Mouse (Mus musculus) midbrain, embryonic 15.5 days (tissue): ENCODE results near the gene Olfm1. TPM values are rescaled to one million over a fixed set of nuclear protein-coding genes. Genes with fewer than 3 reads are reported as not detected.

ENCODE experiments used
- ATAC-seq: fragments of 200-750 bp; cut with Nextera tagmentation; replicated peaks from 2 replicates; pipeline ENCODE4 v1.8.0; 2017; ENCODE audit warnings: moderate TSS enrichment
- H3K27ac ChIP-seq: fragments of 300-500 bp; sonication (generic); 2 replicates; pipeline ENCODE4 v1.5.1; 2015; ENCODE audit warnings: mild to moderate bottlenecking, inconsistent platforms
- H3K27me3 ChIP-seq: fragments of 300-500 bp; sonication (generic); replicated peaks from 2 replicates; pipeline ENCODE4 v1.6.1; 2015; ENCODE audit warnings: inconsistent platforms
- H3K36me3 ChIP-seq: fragments of 300-500 bp; sonication (generic); replicated peaks from 2 replicates; pipeline ENCODE4 v1.6.1; 2015; ENCODE audit warnings: inconsistent platforms
- H3K4me1 ChIP-seq: fragments of 300-500 bp; sonication (generic); 2 replicates; pipeline ENCODE4 v1.6.1; 2015; ENCODE audit warnings: inconsistent platforms
- H3K4me2 ChIP-seq: fragments of 300-500 bp; sonication (generic); 2 replicates; pipeline ENCODE4 v1.6.1; 2015; ENCODE audit warnings: inconsistent platforms, mild to moderate bottlenecking, moderate library complexity
- H3K4me3 ChIP-seq: fragments of 300-500 bp; sonication (generic); 2 replicates; pipeline ENCODE4 v1.5.1; 2015; ENCODE audit warnings: mild to moderate bottlenecking, inconsistent platforms
- H3K9ac ChIP-seq: fragments of 300-500 bp; sonication (generic); 2 replicates; pipeline ENCODE4 v1.6.1; 2015; ENCODE audit warnings: mild to moderate bottlenecking, inconsistent platforms
- H3K9me3 ChIP-seq: fragments of 300-500 bp; sonication (generic); 2 replicates; pipeline ENCODE4 v1.6.1; 2016; ENCODE audit warnings: inconsistent platforms
- WGBS: fragments of 180-500 bp; shearing (Covaris S2); methylation state at CpG from one replicate; pipeline ENCODE4 v1.1.7; 2015; ENCODE audit warnings: mixed read lengths; 5-methylcytosine and 5-hydroxymethylcytosine counted together
- polyA plus RNA-seq: library from polyadenylated mRNA; unstranded; fragments of >200 nt; fragmentation: Nextera tagmentation; extraction: Ambion mirVana; gene quantifications from 2 replicates; pipeline ENCODE4 v1.2.1, GENCODE M21; 2015

Gene Olfm1
- polyA plus RNA-seq, 1 experiment from 2014 or later, result 322 TPM

DNA sequence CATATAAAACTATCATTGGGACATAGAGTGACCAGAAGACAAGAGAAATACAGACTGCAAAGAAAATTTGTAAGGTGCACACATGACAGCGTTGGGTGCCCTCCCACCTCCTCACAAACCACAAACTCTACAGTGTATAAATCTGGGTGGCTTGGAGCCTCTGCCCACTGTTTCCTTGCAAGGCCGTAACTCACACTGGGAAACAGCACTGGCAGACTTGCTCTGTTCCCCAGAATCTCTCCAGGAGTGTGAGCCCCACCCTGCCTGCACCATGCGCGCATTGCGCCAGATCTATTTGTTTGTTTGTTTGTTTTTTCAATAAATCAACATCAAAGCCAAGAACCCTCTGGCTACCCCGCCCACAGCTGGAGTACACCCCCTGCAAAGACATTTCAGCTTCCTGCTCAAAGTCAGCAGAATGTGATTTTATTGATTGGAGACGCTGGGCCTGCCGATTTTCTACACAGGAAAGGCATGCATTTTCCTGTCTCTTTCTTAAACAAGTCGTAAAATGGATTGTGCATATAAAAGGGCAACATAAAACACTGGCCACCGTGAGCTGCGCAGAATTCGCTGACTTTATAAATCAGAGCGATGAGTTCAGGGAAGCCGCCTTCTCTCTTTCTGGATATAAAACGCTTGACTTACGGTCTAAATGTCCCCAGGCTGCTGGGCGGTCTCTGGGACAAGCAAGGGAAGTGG is 48.9 kb downstream of the Olfm1 start:
- H3K4me2 ChIP-seq, result no peak overlapping the region
- ATAC-seq, result no peak
- no peak overlapping the region for H3K9ac ChIP-seq
- H3K4me1 ChIP-seq, result peaks cover 3% of the 10 kb centered on the region; the same call in 1 of the 2 replicates
- no peak overlapping the region for H3K27ac ChIP-seq
- H3K36me3 ChIP-seq, result no peaks in the 10 kb centered on the region
- H3K4me3 ChIP-seq, result no peak overlapping the region
- no peaks in the 10 kb centered on the region for H3K9me3 ChIP-seq
- WGBS, result 72% methylated on average over 17 of the region's 17 CpGs
- no peaks in the 10 kb centered on the region for H3K27me3 ChIP-seq

DNA sequence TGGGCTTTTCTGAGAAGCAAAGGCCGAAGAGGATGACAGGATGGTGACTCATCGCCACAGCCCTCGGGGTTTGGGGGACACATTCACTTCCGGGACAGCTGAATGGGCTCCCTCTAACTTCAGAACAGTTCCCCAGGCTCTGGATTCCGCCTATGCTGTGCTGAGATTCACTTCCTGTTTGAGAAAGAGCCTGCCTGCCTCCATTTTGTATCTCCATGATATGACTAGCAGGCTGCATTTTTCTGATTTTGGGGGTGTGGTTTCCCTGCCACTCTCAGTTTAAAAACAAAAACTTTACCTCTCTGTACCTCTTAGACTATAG is 49.4 kb downstream of the Olfm1 start:
- Histone ChIP-seq H3K27me3 (no peaks in the 10 kb centered on the region), H3K9ac (no peak overlapping the region), H3K4me3 (no peak overlapping the region), H3K9me3 (no peaks in the 10 kb centered on the region), H3K36me3 (no peaks in the 10 kb centered on the region), H3K4me1 (peaks cover 6% of the 10 kb centered on the region; the same call in 1 of the 2 replicates), H3K27ac (no peak overlapping the region), H3K4me2 (no peak overlapping the region)
- no peak for ATAC-seq
- WGBS, result 81% methylated on average over 5 of the region's 5 CpGs

DNA sequence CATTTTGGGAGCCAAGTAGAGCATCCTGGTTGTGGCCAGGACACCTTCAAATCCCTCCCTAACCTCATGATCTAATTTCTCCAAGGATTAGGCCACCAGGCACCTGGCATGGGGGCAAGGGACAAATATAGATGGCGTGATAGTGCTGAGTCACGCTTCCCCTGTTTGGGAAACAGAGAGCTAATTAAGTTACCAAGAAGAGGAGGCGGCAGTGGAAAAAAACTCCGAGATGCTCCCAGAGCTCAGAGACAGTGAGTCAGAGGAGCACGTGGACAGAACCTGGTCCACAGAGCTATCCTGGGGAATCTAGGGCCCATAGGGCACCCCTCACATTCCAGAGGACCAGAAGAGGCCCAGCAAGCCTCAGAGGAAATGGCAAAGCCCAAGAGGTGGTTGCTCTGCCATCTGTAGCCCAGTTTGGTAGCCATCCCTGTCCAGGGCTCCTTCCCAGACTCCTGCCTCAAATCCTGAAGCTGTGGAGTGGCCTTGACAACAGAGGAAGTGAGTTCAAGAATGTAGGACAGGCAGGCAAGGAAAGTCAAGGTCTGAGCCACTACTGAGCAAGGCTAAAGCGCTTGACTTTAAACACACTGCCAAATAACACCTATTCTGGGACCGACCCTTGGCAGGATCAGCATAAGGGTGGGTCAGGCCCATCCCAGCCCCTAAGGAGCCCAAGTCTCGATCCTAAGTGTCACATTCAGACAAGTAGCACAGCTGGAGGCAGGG is 52.0 kb downstream of the Olfm1 start:
- Histone ChIP-seq H3K9me3 (no peaks in the 10 kb centered on the region), H3K27ac (no peak overlapping the region), H3K4me1 (peaks cover 8% of the 10 kb centered on the region; the same call in 1 of the 2 replicates), H3K4me2 (no peak overlapping the region), H3K4me3 (no peak overlapping the region), H3K36me3 (no peaks in the 10 kb centered on the region), H3K27me3 (no peaks in the 10 kb centered on the region), H3K9ac (no peak overlapping the region)
- ATAC-seq, result no peak
- 64% methylated on average over 8 of the region's 8 CpGs for WGBS

GRCm38 (mm10) chr2:28246110-28246653 is 53.4 kb downstream of the Olfm1 start:
- no peak for ATAC-seq
- Histone ChIP-seq H3K27ac (no peak overlapping the region), H3K9me3 (no peaks in the 10 kb centered on the region), H3K4me3 (no peak overlapping the region), H3K4me1 (peaks cover 8% of the 10 kb centered on the region; the same call in 1 of the 2 replicates), H3K27me3 (no peaks in the 10 kb centered on the region), H3K9ac (no peak overlapping the region), H3K36me3 (no peaks in the 10 kb centered on the region), H3K4me2 (no peak overlapping the region)
- 67% methylated on average over 5 of the region's 5 CpGs for WGBS

- H3K27ac ChIP-seq, result no peak overlapping the region
- H3K27me3 ChIP-seq, result no peaks in the 10 kb centered on the region
- H3K4me2 ChIP-seq, result no peak overlapping the region
- no peaks in the 10 kb centered on the region for H3K36me3 ChIP-seq
- 63% methylated on average over 11 of the region's 11 CpGs for WGBS
- peaks cover 8% of the 10 kb centered on the region; the same call in 1 of the 2 replicates for H3K4me1 ChIP-seq
- ATAC-seq, result 0 out of 2 replicates have a peak, but pooled peaks have one; percentile 34
- H3K9me3 ChIP-seq, result no peaks in the 10 kb centered on the region
- H3K9ac ChIP-seq, result no peak overlapping the region
- no peak overlapping the region for H3K4me3 ChIP-seq
Measured at GRCm38 (mm10) chr2:28247098-28247497, 54.3 kb downstream of the Olfm1 start.

DNA sequence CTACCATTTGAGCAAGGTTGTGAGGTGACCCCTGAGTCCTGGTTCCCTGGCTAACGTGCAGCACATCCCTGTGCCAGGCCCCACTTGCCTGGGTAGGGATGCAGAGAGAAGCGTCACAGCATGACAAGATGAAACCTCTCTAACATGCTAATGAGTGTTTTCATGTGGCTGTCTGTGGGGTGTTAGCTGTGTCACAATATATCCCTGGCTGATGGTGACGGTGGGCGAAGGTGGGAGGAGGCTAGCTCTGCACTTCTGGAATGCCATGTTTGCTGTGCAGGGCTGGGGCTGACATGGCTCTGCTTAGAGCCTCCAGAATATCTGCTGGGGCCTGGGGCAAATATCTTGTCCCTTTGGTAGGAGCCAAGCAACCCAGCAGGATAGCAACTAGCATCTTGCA is 59.8 kb downstream of the Olfm1 start:
- Histone ChIP-seq H3K4me3 (no peak overlapping the region), H3K4me2 (no peak overlapping the region), H3K27me3 (no peaks in the 10 kb centered on the region), H3K9ac (no peak overlapping the region), H3K4me1 (no peaks in the 10 kb centered on the region), H3K9me3 (no peaks in the 10 kb centered on the region), H3K27ac (no peak overlapping the region), H3K36me3 (no peaks in the 10 kb centered on the region)
- 61% methylated on average over 4 of the region's 4 CpGs for WGBS
- ATAC-seq, result no peak

DNA sequence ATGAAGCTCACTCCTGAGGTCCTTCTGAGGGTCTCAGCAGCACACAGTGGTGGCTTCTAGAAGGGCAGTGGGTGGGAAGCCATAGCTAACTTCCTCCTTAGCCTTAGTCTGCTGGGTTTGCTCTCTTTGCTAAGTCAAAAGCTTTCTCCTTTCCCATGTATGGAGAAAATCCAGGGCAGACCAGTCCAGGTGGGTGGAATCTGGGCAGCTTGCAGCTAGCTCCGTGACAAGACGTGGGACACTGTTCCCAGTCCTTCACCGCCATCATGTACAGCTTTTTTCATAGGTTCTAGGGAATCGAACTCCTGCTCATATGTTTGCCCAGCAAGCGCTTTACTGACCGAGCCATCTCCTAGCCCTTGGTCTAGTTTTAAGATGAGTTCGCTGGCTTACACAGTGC is 63.2 kb downstream of the Olfm1 start:
- Histone ChIP-seq H3K4me3 (no peak overlapping the region), H3K27me3 (no peaks in the 10 kb centered on the region), H3K4me1 (no peaks in the 10 kb centered on the region), H3K9ac (no peak overlapping the region), H3K9me3 (no peaks in the 10 kb centered on the region), H3K27ac (no peak overlapping the region), H3K4me2 (no peak overlapping the region), H3K36me3 (no peaks in the 10 kb centered on the region)
- ATAC-seq, result no peak
- 96% methylated on average over 7 of the region's 7 CpGs for WGBS

DNA sequence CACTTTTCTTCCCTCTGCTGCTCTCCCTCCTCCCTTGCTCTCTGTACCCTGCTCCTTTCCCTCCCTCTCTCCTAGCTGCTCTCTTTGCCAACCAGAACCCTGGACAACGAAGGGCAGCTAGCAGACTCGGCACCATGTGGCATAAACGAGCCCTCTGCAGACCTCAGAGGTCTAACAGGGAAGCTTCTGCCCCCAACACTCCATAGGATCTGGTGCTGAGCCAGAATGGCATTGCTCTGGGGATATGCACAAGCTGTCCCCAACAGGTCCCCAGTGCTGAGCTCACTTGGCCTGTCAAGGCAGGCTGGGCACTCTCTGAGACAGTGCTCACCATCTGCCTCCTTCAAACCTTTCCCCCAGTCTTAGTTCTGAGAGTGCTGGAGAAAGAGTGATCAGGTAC is 68.6 kb downstream of the Olfm1 start:
- H3K4me3 ChIP-seq, result no peak overlapping the region
- H3K27me3 ChIP-seq, result no peaks in the 10 kb centered on the region
- no peak for ATAC-seq
- no peaks in the 10 kb centered on the region; the same call in 1 of the 2 replicates for H3K4me1 ChIP-seq
- no peak overlapping the region for H3K4me2 ChIP-seq
- 75% methylated on average over 3 of the region's 3 CpGs for WGBS
- H3K9ac ChIP-seq, result no peak overlapping the region
- H3K27ac ChIP-seq, result no peak overlapping the region
- H3K9me3 ChIP-seq, result no peaks in the 10 kb centered on the region
- H3K36me3 ChIP-seq, result no peaks in the 10 kb centered on the region

- H3K9ac ChIP-seq, result no peak overlapping the region
- H3K4me3 ChIP-seq, result no peak overlapping the region
- H3K27ac ChIP-seq, result no peak overlapping the region
- H3K4me2 ChIP-seq, result no peak overlapping the region
- H3K9me3 ChIP-seq, result no peaks in the 10 kb centered on the region
- no peaks in the 10 kb centered on the region for H3K27me3 ChIP-seq
- peaks cover 11% of the 10 kb centered on the region for H3K4me1 ChIP-seq
- ATAC-seq, result no peak
- no peaks in the 10 kb centered on the region for H3K36me3 ChIP-seq
- WGBS, result 96% methylated on average over 3 of the region's 3 CpGs
Measured at GRCm38 (mm10) chr2:28267776-28268275, 75.0 kb downstream of the Olfm1 start.

DNA sequence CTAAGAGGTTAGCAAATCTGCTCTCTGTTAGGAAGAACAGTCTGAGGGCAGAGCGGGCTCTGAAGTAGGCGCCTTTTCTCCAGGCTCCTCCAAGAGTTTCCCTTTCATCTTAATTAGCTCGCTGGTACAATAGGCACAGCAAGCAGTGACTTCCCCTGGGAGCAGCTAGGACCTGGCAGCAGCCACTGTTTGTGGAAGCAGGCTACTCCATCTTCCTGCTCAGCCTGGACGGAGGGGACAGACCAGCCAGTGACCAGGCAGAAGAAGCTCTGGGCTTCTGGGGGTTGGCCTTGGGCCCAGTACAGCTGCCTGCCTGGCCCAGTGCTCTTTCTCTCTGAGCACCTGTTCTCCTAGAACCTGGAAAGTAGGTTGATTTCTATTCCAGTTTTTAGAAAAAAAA is 77.8 kb downstream of the Olfm1 start:
- 3% methylated on average over 4 of the region's 4 CpGs for WGBS
- Histone ChIP-seq H3K9ac (no peak overlapping the region), H3K4me3 (no peak overlapping the region), H3K27me3 (no peaks in the 10 kb centered on the region), H3K4me1 (peaks cover 11% of the 10 kb centered on the region), H3K9me3 (no peaks in the 10 kb centered on the region), H3K4me2 (no peak overlapping the region), H3K27ac (0 out of 2 replicates have a peak overlapping the region, but pooled peaks have one; percentile 49), H3K36me3 (no peaks in the 10 kb centered on the region)
- ATAC-seq, result peak; percentile 33; the same call in 1 of the 2 replicates

DNA sequence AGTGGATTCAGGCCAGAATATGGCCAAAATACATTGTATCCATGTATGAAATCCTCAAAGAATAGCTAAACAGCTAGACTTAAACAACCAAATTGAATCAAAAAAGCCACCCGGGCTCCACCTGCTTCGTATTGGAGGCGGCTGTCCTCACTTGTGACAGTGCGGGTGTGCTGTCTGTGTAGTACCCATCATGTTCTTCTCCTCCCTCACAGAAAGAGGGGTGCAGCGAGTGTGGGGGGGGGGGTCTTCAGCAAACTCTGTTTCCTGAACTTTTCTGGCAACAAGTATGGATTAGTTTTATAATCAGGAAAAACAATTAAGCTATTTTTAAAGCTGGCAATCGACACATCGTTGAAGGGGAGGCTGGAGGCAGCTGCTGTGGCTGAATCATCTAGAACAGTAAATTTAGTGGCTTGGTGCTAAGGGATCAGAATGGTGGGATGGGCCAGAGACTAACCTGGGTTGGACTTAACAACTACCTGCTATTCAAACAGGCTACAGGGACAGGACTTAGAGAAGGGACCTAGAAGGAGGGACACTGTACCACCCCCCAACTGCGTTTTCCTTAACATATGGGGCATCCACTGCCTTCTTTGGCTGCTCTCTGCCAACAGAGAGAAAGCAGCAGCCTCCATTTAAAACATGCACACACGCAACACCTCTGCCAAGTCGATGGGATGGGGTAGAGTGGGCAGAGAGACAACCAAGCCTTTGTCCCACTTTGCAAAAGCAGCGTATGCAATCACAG is 79.6 kb downstream of the Olfm1 start:
- 83% methylated on average over 11 of the region's 11 CpGs for WGBS
- H3K27ac ChIP-seq, result no peak overlapping the region

GRCm38 (mm10) chr2:28274006-28274405 is 81.2 kb downstream of the Olfm1 start:
- Histone ChIP-seq H3K9ac (no peak overlapping the region), H3K27me3 (no peaks in the 10 kb centered on the region), H3K4me2 (no peak overlapping the region), H3K4me1 (peaks cover 19% of the 10 kb centered on the region), H3K27ac (no peak overlapping the region), H3K36me3 (no peaks in the 10 kb centered on the region), H3K4me3 (no peak overlapping the region), H3K9me3 (no peaks in the 10 kb centered on the region)
- no peak for ATAC-seq
- WGBS, result 87% methylated on average over 5 of the region's 5 CpGs

More for the DNA sequence above, 79.6 kb downstream of the Olfm1 start:
- Histone ChIP-seq H3K4me1 (peaks cover 11% of the 10 kb centered on the region), H3K9ac (no peak overlapping the region), H3K4me3 (no peak overlapping the region), H3K4me2 (no peak overlapping the region), H3K9me3 (no peaks in the 10 kb centered on the region), H3K27me3 (no peaks in the 10 kb centered on the region), H3K36me3 (no peaks in the 10 kb centered on the region)
- ATAC-seq, result no peak
